Mouse (Mus musculus) lung, embryonic 16.5 days (tissue): Measurements from ENCODE around the gene Nos1ap. TPM values are rescaled to one million over a fixed set of nuclear protein-coding genes. Genes with fewer than 3 reads are reported as not detected.

Experiments used
- ATAC-seq: fragments of 200-750 bp; cut with Nextera tagmentation; 2 replicates; pipeline ENCODE4 v1.8.0; 2017; ENCODE audit warnings: low read depth, mild to moderate bottlenecking, moderate library complexity
- H3K27ac ChIP-seq: fragments of 300-500 bp; sonication (generic); 2 replicates; pipeline ENCODE4 v1.5.1; 2014; ENCODE audit warnings: mild to moderate bottlenecking, control low read depth, low read length
- H3K27me3 ChIP-seq: fragments of 300-500 bp; sonication (generic); 2 replicates; pipeline ENCODE4 v1.6.1; 2014; ENCODE audit warnings: low read depth, low read length, mixed read lengths; ENCODE audit not compliant: control insufficient read depth, insufficient read depth
- H3K36me3 ChIP-seq: fragments of 300-500 bp; sonication (generic); 2 replicates; pipeline ENCODE4 v1.6.1; 2014; ENCODE audit warnings: low read length; ENCODE audit not compliant: control insufficient read depth, insufficient read depth
- H3K4me1 ChIP-seq: fragments of 300-500 bp; sonication (generic); replicated peaks from 2 replicates; pipeline ENCODE4 v1.6.1; 2014; ENCODE audit warnings: low read length, mixed read lengths; ENCODE audit not compliant: control insufficient read depth, insufficient read depth
- H3K4me2 ChIP-seq: fragments of 300-500 bp; sonication (generic); 2 replicates; pipeline ENCODE4 v1.6.1; 2014; ENCODE audit warnings: low read depth, low read length, control low read depth
- H3K4me3 ChIP-seq: fragments of 300-500 bp; sonication (generic); 2 replicates; pipeline ENCODE4 v1.5.1; 2014; ENCODE audit warnings: mild to moderate bottlenecking, low read length, control low read depth
- H3K9ac ChIP-seq: fragments of 300-500 bp; sonication (generic); 2 replicates; pipeline ENCODE4 v1.6.1; 2014; ENCODE audit warnings: low read length, control low read depth
- H3K9me3 ChIP-seq: fragments of 300-500 bp; sonication (generic); 2 replicates; pipeline ENCODE4 v1.6.1; 2016; ENCODE audit warnings: low read length; ENCODE audit not compliant: control insufficient read depth
- WGBS: fragments of 180-500 bp; shearing (Covaris S2); extraction: QIAGEN DNeasy Blood & Tissue Kit; methylation state at CpG from one replicate; pipeline ENCODE4 v1.1.7; 2014; 5-methylcytosine and 5-hydroxymethylcytosine counted together
- polyA plus RNA-seq: library from polyadenylated mRNA; unstranded; fragments of >200 nt; fragmentation: Nextera tagmentation; extraction: Ambion mirVana; gene quantifications from 2 replicates; pipeline ENCODE4 v1.2.1, GENCODE M21; 2015

Gene Nos1ap
- polyA plus RNA-seq, 1 experiment from 2014 or later: 7.1 TPM

GRCm38 (mm10) chr1:170394641-170395040 lies 195.0 kb downstream of the Nos1ap start:
- WGBS: 60% methylated on average over 1 of the region's 1 CpGs
- H3K9me3 ChIP-seq: no peaks in the 10 kb centered on the region
- no peak for ATAC-seq

GRCm38 (mm10) chr1:170392771-170393728 lies 196.6 kb downstream of the Nos1ap start:
- ATAC-seq: peak; percentile 94
- 0 out of 2 replicates have a peak overlapping the region, but pooled peaks have one; percentile 23 for H3K4me2 ChIP-seq

More at GRCm38 (mm10) chr1:170394641-170395040, 195.0 kb downstream of the Nos1ap start:
- H3K4me3 ChIP-seq: no peak overlapping the region
- no peak overlapping the region for H3K27ac ChIP-seq
- H3K9ac ChIP-seq: no peak overlapping the region
- H3K36me3 ChIP-seq: no peaks in the 10 kb centered on the region
- H3K4me1 ChIP-seq: peaks cover 8% of the 10 kb centered on the region
- H3K4me2 ChIP-seq: no peak overlapping the region
- no peaks in the 10 kb centered on the region for H3K27me3 ChIP-seq

GRCm38 (mm10) chr1:170387180-170387912 lies 202.3 kb downstream of the Nos1ap start:
- Histone ChIP-seq H3K9me3 (no peaks in the 10 kb centered on the region), H3K27me3 (no peaks in the 10 kb centered on the region), H3K9ac (no peak overlapping the region), H3K4me3 (no peak overlapping the region), H3K27ac (no peak overlapping the region), H3K4me1 (no peaks in the 10 kb centered on the region; the same call in 1 of the 2 replicates), H3K4me2 (no peak overlapping the region), H3K36me3 (no peaks in the 10 kb centered on the region)
- peak; percentile 47; the same call in 1 of the 2 replicates for ATAC-seq
- 33% methylated on average over 12 of the region's 12 CpGs for WGBS

More at GRCm38 (mm10) chr1:170392771-170393728, 196.6 kb downstream of the Nos1ap start:
- Histone ChIP-seq H3K36me3 (no peaks in the 10 kb centered on the region), H3K9me3 (no peaks in the 10 kb centered on the region), H3K4me3 (no peak overlapping the region), H3K9ac (no peak overlapping the region), H3K4me1 (peaks cover 8% of the 10 kb centered on the region), H3K27ac (peak overlapping the region; percentile 90), H3K27me3 (no peaks in the 10 kb centered on the region)
- WGBS: 36% methylated on average over 14 of the region's 14 CpGs

GRCm38 (mm10) chr1:170385416-170385815 lies 204.2 kb downstream of the Nos1ap start:
- no peaks in the 10 kb centered on the region for H3K4me1 ChIP-seq
- WGBS: 82% methylated on average over 10 of the region's 10 CpGs
- no peak overlapping the region for H3K9ac ChIP-seq
- no peak overlapping the region for H3K27ac ChIP-seq
- H3K36me3 ChIP-seq: no peaks in the 10 kb centered on the region
- H3K9me3 ChIP-seq: no peaks in the 10 kb centered on the region
- H3K4me3 ChIP-seq: no peak overlapping the region
- no peak overlapping the region for H3K4me2 ChIP-seq
- H3K27me3 ChIP-seq: no peaks in the 10 kb centered on the region
- no peak for ATAC-seq

GRCm38 (mm10) chr1:170383530-170383929 lies 206.1 kb downstream of the Nos1ap start:
- H3K4me1 ChIP-seq: no peaks in the 10 kb centered on the region
- no peak overlapping the region for H3K4me3 ChIP-seq
- H3K9me3 ChIP-seq: no peaks in the 10 kb centered on the region
- H3K27me3 ChIP-seq: no peaks in the 10 kb centered on the region
- H3K4me2 ChIP-seq: no peak overlapping the region
- no peak overlapping the region for H3K27ac ChIP-seq
- no peaks in the 10 kb centered on the region for H3K36me3 ChIP-seq
- no peak for ATAC-seq
- H3K9ac ChIP-seq: no peak overlapping the region
- 75% methylated on average over 7 of the region's 7 CpGs for WGBS

GRCm38 (mm10) chr1:170381457-170381856 lies 208.2 kb downstream of the Nos1ap start:
- no peak overlapping the region for H3K4me3 ChIP-seq
- ATAC-seq: no peak
- H3K27me3 ChIP-seq: no peaks in the 10 kb centered on the region
- no peaks in the 10 kb centered on the region for H3K9me3 ChIP-seq
- no peak overlapping the region for H3K27ac ChIP-seq
- no peaks in the 10 kb centered on the region for H3K4me1 ChIP-seq
- H3K9ac ChIP-seq: no peak overlapping the region
- 20% methylated on average over 3 of the region's 3 CpGs for WGBS
- no peak overlapping the region for H3K4me2 ChIP-seq
- no peaks in the 10 kb centered on the region for H3K36me3 ChIP-seq

GRCm38 (mm10) chr1:170380505-170380904 lies 209.2 kb downstream of the Nos1ap start:
- WGBS: 64% methylated on average over 2 of the region's 2 CpGs
- ATAC-seq: no peak
- H3K9me3 ChIP-seq: no peaks in the 10 kb centered on the region

GRCm38 (mm10) chr1:170375721-170376120 lies 213.9 kb downstream of the Nos1ap start:
- no peak overlapping the region for H3K9ac ChIP-seq
- H3K4me3 ChIP-seq: no peak overlapping the region
- no peaks in the 10 kb centered on the region for H3K4me1 ChIP-seq
- H3K36me3 ChIP-seq: no peaks in the 10 kb centered on the region
- ATAC-seq: no peak
- 88% methylated on average over 5 of the region's 5 CpGs for WGBS
- H3K9me3 ChIP-seq: no peaks in the 10 kb centered on the region
- H3K27me3 ChIP-seq: no peaks in the 10 kb centered on the region
- no peak overlapping the region for H3K27ac ChIP-seq
- H3K4me2 ChIP-seq: no peak overlapping the region

More at GRCm38 (mm10) chr1:170380505-170380904, 209.2 kb downstream of the Nos1ap start:
- Histone ChIP-seq H3K36me3 (no peaks in the 10 kb centered on the region), H3K4me2 (no peak overlapping the region), H3K27me3 (no peaks in the 10 kb centered on the region), H3K9ac (no peak overlapping the region), H3K4me1 (no peaks in the 10 kb centered on the region), H3K4me3 (no peak overlapping the region), H3K27ac (no peak overlapping the region)

- Histone ChIP-seq H3K9me3 (no peaks in the 10 kb centered on the region), H3K27me3 (no peaks in the 10 kb centered on the region), H3K4me2 (no peak overlapping the region), H3K4me3 (no peak overlapping the region), H3K9ac (no peak overlapping the region), H3K27ac (no peak overlapping the region), H3K36me3 (no peaks in the 10 kb centered on the region), H3K4me1 (no peaks in the 10 kb centered on the region)
- 89% methylated on average over 2 of the region's 2 CpGs for WGBS
- no peak for ATAC-seq
Observed at GRCm38 (mm10) chr1:170373750-170374149, 215.9 kb downstream of the Nos1ap start.
